Mouse (Mus musculus) spleen, postnatal 36 days (tissue): ENCODE measurements around the gene Elp1.

Source experiments
- DNase-seq, 2 experiments: peaks; one replicate each; pipeline ENCODE4 v3.0.0; 2022; ENCODE audit warnings: low spot score in 2 of 2, mixed read lengths in 1 of 2

Elp1 gene

DNA sequence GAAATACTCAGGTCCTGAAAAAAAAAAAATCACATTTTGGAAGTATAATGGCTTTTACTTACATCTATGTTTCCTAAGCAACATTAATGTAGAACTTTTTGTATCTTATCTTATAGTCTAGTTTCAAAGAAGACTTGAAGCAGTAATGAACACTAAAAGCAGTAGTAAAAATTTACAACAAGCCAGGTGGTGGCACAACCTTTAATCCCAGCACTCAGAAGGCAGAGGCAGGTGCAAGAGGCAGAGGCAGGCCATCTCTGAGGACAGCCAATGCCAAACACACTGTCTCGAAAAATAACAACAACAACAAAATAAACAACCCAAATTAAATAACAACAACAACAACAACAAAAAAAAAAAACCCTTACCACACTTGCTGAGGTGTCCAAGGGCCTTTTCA lies 31.1 kb downstream of the Elp1 start:
- DNase-seq = no peak

DNA sequence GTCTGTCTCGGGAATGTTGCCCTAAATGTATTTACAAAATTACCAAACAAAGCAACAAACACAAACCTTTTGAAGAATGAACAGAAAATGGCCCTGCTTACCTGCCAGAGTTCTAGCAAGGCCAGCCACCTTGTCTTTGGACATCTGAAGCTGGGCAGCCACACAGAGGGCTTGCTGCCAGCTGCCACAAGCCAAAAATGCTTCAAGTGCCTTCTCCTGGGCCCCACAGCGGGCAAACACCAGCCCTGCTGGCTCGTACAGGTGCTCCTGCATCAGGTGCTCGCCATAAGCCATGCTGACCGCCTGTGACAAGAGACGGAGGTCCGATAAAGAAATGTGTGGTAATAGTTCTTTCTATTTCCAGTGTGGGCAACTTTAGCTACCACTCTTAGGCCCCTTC lies 33.2 kb downstream of the Elp1 start:
- DNase-seq = no peak

DNA sequence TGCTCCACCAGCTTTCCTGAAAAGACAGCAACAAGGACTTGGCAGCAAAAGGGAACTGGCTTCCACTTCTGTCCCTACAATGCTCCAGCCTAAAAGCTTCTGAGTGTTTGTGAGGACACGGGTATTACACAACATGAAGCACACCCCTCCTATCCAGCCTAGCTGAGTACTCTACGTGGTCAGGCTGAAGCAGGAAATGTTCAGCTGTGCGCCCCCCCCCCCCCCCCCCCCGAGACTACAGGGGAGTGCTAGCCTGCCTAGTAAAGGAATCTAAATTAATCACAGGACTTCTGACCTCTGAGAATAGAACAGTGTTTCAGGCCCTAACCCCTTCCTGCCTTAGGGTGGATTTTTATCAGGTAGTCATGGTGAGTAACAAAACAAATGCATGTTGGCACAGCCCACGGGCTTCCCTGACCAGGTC lies 34.3 kb downstream of the Elp1 start:
- DNase-seq = no peak

DNA sequence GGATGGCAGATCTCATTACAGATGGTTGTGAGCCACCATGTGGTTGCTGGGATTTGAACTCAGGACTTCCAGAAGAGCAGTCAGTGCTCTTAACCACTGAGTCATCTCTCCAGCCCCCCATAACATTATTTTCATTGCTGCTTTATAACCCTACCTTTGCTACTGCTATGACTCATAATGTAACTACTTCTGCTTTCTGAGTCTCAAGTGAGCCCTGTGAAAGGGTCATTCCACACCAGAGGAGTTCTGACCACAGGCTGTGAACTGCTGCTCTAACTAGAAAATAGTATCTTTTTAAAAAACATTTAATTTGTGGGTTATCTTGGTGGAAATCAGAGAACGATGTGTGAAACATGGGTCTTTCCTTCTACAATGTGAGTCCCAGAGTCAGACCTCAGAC lies 44.4 kb downstream of the Elp1 start:
- DNase-seq = no peak

DNA sequence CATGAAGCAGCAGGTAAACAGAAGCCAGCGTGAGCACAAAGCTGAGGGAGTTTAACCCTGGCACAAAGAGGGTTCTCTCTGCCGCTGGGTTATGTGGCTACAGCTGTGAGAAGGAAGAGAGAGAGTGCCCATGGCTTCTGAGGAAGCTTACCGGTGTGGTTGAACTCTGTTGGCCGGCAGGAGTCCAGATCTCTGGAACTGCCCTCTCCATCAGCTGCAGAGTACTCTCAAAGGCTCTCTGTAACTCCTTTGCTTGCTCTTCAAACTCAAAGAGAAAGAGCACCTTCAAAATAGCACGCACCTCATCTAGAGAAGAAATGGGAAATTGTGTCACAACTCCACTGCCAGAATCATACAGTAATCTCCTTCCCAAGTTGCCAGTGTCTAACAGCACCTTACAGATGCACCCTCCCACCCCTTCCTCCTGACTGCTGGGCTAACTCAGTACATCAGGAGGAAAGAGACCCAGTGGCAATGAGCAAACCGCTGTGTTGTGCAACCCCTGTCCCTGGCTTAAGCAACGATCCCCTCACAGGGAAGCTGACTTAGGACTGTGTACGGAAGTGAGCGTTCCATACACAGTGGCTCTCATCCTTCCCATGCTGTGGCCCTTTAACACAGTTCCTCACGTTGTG lies 45.0 kb downstream of the Elp1 start:
- DNase-seq = peak; percentile 8 to 40

DNA sequence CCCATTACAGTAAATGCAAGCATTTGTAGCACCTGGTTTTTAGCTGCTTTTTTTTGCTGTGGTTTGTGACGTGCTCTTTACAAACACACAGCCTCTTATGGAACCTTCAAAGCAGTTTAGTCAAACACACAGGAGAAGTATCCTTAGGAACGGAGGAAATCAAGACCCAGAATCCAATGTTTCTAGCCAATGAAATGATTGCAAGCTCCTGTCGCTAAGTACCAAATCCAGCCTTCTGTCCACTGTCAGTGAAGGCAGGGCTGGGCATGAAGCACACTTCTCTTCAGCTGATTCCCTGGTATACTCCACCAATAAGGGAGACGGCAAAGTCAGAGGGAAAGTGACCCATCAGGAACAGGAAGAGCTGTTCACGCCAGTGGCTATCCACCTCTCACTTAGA lies 46.1 kb downstream of the Elp1 start:
- no peak for DNase-seq

DNA sequence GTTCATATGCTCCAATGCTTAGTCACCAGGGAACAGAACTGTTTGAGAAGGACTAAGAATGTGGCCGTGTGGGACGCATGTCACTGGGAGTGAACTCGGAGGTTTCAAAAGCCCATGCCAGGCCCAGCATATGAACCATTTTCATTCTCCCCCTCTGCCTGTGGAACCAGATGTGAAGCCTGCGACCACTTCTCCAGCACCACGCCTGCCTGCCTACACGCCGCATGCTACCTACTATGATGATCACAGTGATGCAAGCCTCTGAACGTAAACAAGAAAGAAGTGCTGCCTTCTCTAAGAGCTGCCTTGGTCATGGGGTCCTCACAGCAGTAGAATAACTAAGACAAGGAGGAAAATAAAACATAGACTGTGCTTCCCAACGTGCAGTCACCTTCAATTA lies 54.7 kb downstream of the Elp1 start:
- no peak for DNase-seq

DNA sequence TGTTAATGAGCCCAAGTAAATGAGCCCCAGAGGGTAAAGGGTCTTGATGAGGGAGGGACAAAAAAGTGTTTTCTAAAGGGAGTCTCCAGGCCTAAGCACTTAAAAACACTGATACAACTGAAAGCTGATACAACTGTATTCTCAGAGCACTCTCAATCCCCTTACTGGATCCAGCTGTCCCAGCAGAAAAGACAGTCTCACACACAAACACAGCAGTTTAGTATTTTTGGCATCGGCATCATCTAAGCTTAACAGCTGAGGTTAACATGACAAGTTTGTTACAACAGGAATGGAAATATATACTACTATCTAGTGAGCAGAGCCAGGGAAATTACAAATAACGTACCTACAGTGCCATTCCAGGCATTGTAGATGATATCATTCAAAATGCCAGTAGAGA lies 55.8 kb downstream of the Elp1 start:
- DNase-seq = no peak

DNA sequence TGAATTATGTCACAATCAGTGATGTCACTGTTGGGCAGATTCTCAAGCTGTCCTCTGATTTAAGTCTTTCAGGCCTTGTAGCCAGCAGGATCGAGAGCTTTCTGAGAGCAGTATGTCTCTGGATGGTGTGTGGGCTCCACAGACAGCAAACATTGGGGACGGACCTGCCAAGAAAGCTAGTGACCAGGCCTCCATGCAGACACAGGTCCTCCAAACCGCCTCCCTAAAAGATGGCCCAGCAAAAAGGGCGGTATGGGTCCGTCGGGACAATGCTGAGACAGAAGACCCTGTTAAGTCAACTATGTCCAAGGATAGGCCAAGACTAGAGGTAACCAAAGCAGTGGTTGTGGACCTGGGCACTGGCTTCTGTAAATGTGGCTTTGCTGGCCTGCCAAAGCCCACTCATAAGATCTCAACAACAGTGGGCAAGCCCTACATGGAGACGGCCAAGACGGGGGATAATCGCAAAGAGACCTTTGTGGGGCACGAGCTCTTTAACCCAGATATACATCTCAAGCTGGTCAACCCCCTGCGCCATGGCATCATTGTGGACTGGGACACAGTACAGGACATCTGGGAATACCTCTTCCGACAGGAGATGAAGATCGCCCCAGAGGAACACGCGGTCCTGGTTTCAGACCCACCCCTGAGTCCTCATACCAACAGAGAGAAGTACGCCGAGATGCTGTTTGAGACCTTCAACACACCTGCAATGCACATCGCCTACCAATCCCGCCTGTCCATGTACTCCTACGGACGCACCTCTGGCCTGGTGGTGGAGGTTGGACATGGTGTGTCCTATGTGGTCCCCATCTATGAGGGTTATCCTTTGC lies 58.6 kb downstream of the Elp1 start, which contains the start of gene Actl7a:
Gene Actl7a (plus strand): TSS at position 51 of the 833 bp plus-strand sequence.
- no peak for DNase-seq

DNA sequence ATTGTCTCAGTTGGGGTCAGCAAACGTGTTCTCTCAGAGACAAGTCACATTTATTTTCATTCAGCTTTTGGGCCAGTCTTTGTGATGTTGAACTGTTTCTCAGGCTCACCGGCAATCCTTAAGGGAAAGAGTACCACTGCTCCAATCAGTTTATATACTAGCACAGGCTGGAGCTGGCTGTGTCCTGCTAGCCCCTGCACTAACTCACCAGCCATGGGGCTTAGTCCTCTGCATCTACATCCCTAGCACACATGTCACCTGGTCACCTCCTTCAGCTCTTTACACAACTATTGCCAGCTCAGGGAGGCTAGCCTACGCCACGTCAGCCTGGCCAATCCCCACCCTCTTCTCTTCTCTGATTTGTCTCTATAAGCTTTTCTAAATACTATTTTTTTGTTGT lies 59.4 kb downstream of the Elp1 start:
- DNase-seq = no peak

DNA sequence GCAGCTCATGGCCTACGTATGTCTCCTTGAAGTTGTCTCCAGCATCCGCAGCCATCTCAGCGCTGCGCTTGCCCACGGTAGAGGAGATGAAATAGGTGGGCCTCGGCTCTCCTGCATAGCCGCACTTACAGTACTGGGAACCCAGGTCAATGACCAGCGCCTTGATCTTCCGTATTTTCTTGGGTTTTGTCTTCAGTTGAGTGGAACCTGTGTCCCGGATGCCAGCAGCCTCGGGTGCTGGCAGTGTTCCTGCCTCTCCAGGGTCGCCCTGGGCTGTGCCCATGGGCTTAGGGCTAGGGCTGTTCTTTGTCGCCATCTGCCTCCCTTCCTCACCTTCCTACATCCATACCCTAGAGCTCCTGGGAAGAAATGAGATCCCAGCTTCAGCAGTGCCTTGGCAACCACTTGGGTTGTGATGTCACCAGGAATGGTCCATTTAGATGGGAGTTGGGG lies 61.1 kb downstream of the Elp1 start, which contains the start of gene Actl7b:
Gene Actl7b (minus strand): TSS at position 403 of the 453 bp plus-strand sequence.
- DNase-seq = no peak

DNA sequence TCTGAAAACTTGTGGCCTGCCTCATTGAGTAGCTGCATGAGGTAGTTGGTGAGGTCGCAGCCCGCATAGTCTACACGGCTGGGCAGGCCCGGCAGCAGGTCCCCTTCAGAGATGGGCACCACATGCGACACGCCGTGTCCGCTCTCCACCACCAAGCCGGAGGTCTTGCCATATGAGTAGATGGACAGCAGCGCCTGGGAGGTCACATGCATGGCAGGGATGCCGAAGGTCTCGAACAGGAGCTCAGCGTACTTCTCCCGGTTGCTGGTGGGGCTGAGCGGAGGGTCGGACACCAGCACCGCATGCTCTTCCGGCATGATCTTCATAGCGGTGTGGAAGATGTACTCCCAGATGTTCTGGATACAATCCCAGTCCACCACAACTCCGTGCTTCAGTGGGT lies 61.5 kb downstream of the Elp1 start:
- no peak for DNase-seq

DNA sequence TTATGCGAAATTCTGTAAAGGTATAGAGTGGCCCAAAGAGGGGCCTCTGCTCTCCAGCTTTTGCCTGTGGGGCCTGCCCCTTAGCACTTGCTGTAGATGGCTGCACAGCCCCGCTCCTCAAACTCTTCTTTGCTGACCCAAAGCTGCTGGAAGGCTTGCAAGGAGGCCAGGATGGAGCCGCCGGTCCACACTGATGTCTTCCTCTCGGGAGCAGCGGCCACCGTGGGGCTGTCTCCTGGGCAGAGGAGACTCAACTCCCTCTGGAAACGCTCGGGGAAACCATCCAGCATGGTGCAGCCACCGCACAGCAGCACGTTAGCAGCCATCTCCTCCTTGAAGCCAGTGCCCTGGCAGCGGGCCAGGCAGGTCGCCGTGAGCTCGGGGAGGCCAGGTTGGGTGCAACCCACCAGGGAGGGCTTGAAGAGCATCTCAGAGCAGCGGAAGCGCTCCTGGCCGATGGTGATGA lies 62.1 kb downstream of the Elp1 start, which contains the start of gene Gm26657:
Gene Gm26657 (plus strand): TSS at position 51 of the 466 bp plus-strand sequence.
- DNase-seq = no peak

DNA sequence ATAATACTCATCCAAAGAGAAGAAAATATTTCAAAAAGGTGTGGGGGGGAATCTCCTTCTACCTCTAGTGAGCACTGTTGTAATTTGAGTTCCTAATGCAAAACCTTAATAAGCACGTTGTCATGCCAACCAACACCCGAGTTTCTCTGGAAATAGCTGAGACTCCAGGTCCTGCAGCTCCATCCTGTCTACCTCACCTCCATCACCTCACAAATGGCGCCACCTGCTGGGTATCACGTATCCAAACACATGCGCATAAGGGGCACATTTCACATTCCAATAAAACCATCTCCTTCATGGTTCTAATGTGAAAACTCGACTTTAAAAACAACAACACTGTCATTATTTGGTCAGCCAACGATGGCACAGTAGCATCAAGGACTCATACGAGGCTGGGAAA lies 76.3 kb downstream of the Elp1 start:
- no peak for DNase-seq

DNA sequence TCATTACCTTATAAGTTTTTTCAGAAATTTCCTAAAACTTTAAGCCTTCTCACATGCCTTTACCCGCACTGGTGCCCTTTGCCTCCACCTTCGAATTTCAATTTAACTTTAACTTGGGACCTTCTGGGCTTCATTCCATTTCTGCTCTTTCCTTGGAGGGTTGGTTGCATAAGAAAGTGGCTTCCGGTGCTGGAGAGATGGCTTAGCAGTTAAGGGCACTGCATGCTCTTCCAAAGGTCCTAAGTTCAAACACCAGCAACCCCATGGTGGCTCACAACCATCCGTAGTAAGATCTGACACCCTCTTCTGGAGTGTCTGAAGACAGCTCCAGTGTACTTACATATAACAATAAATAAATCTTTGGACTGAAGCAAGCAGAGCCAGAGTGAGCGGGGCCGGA lies 78.9 kb downstream of the Elp1 start:
- no peak for DNase-seq

DNA sequence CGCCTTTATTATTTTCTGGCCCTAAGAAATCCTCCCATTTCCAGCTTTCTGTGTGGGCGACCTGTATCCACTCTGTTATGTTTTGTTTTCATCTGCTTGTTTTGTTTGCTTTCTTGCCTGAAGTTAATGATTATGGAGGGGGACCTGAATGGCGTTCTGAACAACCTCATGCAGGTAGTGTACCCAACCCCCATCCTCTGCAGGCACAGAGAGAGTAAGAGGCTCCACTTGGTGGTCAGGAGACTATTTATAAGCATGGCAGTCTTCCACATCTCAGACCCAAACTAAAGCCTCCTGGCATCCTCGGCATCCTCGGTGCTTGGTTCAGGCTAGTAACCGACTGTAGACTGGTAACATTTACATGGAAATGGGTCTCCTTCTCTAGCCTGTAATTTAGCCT lies 79.8 kb downstream of the Elp1 start:
- DNase-seq = no peak

DNA sequence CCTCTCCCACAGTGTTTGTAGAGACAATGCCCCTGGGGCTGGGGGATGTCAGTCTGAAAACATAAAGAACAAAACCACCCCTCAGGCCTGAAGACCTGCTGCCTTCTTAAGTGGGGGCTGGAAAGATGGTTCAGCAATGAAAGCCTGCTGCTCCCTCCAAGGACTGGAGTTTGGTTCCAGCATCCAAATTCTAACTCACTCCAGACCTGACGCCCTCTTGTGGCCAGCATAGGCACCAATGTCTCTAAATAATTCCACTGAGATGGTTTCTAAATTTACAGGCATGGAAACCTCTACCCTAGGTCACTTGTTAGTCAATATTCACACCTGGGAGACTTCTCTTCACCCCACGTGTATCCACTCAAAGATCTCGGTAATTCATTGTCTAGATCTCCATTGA lies 80.7 kb downstream of the Elp1 start:
- no peak for DNase-seq

DNA sequence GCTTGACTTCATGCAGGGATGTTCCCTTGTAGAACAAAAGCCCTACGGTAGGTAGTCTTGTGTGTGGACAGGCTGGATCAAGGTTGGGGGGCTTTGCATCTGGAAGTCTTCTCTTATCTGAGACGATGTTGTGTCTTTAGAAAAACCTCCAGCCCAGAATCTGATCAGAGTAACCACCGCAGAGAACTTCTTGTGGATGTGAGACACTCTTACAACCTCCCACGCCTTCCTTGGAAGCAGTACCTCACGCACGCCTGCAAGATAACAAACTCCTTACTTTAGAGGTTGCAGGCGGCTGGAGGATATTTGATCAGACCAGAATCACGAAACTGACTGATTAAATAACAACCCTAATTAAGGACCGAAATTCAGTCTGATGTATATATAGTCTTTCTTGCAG lies 81.7 kb downstream of the Elp1 start:
- no peak for DNase-seq

DNA sequence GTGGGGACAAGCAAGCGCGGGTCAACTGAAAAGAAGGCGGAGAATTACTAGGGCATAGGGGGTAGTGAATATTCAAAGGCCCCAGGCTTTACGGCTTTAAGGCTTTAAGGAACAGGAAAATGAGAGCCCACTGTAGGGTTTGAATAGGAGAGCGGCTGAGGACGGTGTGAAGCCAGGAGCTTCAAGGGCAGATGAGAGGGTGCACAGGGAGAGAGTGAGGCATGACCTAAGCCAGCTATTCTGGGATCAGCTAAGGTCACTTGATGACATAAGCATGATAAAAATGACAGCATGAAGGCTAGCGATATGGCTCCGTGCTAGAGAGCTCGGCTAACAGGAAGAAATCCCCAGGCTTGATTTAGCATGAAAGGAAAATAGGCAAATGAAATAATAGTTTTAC lies 82.7 kb downstream of the Elp1 start:
- no peak for DNase-seq

DNA sequence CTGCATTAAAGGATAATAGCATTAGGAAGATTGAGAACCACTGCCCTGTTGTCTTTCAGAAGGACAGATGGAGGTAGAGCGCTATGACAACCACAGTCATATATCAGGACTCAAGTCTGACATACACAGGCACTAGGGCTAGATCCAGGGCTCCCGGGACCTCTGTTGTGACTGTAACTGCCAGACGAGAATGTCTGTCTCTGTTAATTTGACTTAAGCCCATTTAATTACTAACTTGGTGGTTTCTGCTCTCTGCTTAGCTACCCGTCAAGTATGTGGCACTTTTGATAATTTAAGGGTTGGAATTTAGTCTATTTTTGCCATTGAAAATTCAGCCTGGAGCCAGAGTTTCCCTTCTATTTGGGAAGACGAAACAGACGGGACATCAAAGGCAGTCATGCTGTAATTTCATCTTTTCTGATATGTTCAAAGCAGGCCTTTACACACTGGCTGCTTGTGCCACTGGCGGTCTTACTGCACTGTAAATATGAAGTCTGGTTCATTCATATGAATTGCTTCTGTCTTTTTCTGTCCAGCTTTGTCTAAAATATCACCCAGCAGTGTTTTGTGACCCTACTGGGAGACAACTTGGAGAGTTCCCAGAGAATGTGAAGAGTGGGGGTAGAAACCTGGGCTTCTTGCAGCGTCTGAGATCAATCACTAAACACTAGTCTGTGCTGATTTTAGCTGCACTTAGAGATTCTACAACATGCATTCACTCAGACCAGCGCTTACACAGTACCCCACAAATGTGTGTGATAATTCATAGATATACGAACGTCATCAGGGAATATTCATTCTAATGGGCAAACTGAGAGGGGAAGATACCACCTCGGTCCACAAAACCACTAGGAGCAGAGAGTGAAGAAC lies 83.3 kb downstream of the Elp1 start:
- no peak for DNase-seq

DNA sequence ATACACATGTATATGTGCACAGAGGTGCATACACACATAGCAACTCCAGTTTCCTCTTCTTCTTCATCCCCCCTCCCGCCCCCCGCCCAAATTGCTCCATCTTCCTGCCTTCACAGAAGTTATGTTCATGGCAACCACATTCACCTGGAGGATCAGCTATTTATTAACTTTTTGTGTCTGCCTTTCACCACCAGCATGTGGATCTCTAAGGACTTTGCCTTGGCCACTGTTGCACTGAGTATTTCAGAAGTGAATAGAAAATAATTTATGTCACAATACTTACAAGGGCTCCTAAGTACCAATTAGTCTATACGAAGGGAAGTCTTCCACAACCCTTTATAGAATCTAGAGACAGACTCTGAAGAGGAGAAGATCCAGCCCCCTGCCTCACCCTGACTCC lies 84.2 kb downstream of the Elp1 start:
- no peak for DNase-seq

DNA sequence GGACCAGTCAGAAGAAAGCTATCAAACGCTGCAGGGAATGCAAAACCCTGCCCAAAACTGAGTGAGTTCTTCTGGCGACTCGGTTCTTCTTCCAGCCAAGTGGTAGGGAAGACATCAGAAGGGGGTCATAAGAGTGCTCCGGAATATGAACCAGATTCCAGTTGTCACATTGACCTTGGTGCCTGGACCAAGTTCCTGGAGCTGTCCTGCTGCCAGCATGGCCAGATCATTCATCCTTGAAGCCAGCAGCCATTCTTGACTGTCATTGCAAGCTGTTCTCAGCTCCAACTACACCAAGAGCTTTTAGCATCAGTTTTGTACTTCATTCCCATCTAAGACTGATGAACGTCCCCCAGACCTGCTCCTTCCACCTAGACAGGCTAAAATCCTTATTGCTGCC lies 85.3 kb downstream of the Elp1 start:
- DNase-seq = no peak
